ENCODE assay signal across 8 mouse cellular contexts in the genomic region with DNA sequence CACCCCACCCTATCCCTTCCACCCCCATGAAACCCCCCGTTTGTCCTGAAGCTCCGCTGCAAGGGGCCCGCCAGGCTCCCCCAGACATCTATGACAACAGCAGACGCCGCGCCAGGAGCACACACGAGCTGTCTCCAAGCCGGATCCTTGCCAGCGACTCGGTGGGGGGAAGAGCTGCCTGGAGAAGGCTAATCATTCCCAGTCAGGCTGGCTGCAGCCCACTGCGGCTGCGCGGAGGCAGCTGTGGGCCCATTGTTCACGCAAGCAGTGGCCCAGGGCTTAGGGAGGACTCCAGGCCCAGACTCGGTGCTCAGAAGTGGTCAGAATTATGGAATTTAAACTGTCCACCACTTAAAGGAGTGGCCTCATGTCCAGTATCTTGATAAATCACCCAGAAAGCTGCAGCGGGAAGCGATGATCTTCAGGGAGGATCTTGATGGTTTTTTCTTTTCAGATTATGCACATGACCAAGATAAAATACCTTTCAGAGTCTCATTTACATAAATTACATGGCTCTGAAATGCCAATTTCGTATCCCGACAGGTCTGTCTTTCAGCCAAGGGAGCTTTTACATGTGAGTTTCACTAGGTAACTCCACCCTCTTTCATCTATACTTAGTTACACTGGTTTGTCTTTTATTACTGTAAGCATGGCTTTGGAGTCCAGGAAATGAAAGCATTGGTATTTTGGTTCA.
DNase-seq lines count a peak whose midpoint lies in the region; ATAC-seq lines count a peak whose summit lies in the region.

No protein-coding gene starts in this region.

- peak; percentile 88 for DNase-seq in brain, embryonic 18.5 days (ENCODE audit: low read depth, low spot score)
- peak; percentile 86 for DNase-seq in forebrain, embryonic 10.5 days (ENCODE audit: extremely low spot score, low spot score)
- DNase-seq in testis, postnatal 10 days (ENCODE audit: low spot score) = peak; percentile 91
- no peak for DNase-seq in thymus, adult 18-20 months

- peaks cover 19% of the 10 kb centered on the region for H3K4me1 ChIP-seq in forebrain, embryonic 10.5 days
- H3K4me1 ChIP-seq in heart, embryonic 12.5 days (replicated peaks) = peaks cover 13% of the 10 kb centered on the region
- H3K4me1 ChIP-seq in kidney, embryonic 15.5 days = peaks cover 22% of the 10 kb centered on the region
- peaks cover 16% of the 10 kb centered on the region for H3K4me1 ChIP-seq in limb, embryonic 12.5 days (replicated peaks)
- peaks cover 9% of the 10 kb centered on the region for H3K4me1 ChIP-seq in midbrain, embryonic 16.5 days (ENCODE audit: control insufficient read depth, insufficient read depth, low read length)

- peak overlapping the region; percentile 69 for H3K4me2 ChIP-seq in heart, embryonic 12.5 days
- H3K4me2 ChIP-seq in kidney, embryonic 15.5 days = peak overlapping the region; percentile 60
- peak overlapping the region; percentile 63 for H3K4me2 ChIP-seq in limb, embryonic 12.5 days
- peak overlapping the region; percentile 70 for H3K4me2 ChIP-seq in midbrain, embryonic 16.5 days (ENCODE audit: low read length)

- peak overlapping the region; percentile 51 for H3K4me3 ChIP-seq in forebrain, embryonic 10.5 days
- H3K4me3 ChIP-seq in heart, embryonic 12.5 days = peak overlapping the region; percentile 40
- H3K4me3 ChIP-seq in kidney, embryonic 15.5 days (replicated peaks) = peak overlapping the region; percentile 37
- peak overlapping the region; percentile 37 for H3K4me3 ChIP-seq in limb, embryonic 12.5 days (replicated peaks)
- peak overlapping the region; percentile 40 for H3K4me3 ChIP-seq in midbrain, embryonic 16.5 days (ENCODE audit: low read depth, low read length)

- H3K9ac ChIP-seq in heart, embryonic 12.5 days = peak overlapping the region; percentile 53
- H3K9ac ChIP-seq in kidney, embryonic 15.5 days = peak overlapping the region; percentile 34
- peak overlapping the region; percentile 60 for H3K9ac ChIP-seq in limb, embryonic 12.5 days (replicated peaks)
- peak overlapping the region; percentile 74 for H3K9ac ChIP-seq in midbrain, embryonic 16.5 days (ENCODE audit: low read depth, low read length)

- no peaks in the 10 kb centered on the region for H3K36me3 ChIP-seq in forebrain, embryonic 10.5 days (replicated peaks)
- H3K36me3 ChIP-seq in heart, embryonic 12.5 days = no peaks in the 10 kb centered on the region
- no peaks in the 10 kb centered on the region for H3K36me3 ChIP-seq in kidney, embryonic 15.5 days
- H3K36me3 ChIP-seq in limb, embryonic 12.5 days = no peaks in the 10 kb centered on the region
- H3K36me3 ChIP-seq in midbrain, embryonic 16.5 days (ENCODE audit: control insufficient read depth, insufficient read depth, low read length) = no peaks in the 10 kb centered on the region

- 12% methylated on average over 19 of the region's 19 CpGs for WGBS in forebrain, embryonic 10.5 days
- 13% methylated on average over 19 of the region's 19 CpGs for WGBS in heart, embryonic 12.5 days
- 13% methylated on average over 19 of the region's 19 CpGs for WGBS in kidney, embryonic 15.5 days
- 11% methylated on average over 19 of the region's 19 CpGs for WGBS in limb, embryonic 12.5 days
- 5% methylated on average over 19 of the region's 19 CpGs for WGBS in midbrain, embryonic 16.5 days

- H3K9me3 ChIP-seq in forebrain, embryonic 10.5 days = no peaks in the 10 kb centered on the region
- 0 out of 2 replicates have a peak, but pooled peaks cover 3% of the 10 kb centered on the region for H3K9me3 ChIP-seq in heart, embryonic 12.5 days (replicated peaks)
- no peaks in the 10 kb centered on the region for H3K9me3 ChIP-seq in kidney, embryonic 15.5 days (replicated peaks)
- H3K9me3 ChIP-seq in limb, embryonic 12.5 days = 0 out of 2 replicates have a peak, but pooled peaks cover 5% of the 10 kb centered on the region
- H3K9me3 ChIP-seq in midbrain, embryonic 16.5 days (replicated peaks; ENCODE audit: control insufficient read depth, low read length, poor library complexity, severe bottlenecking) = no peaks in the 10 kb centered on the region

- ATAC-seq in heart, embryonic 12.5 days (ENCODE audit: insufficient number of reproducible peaks, low FRiP score) = peak; percentile 90
- ATAC-seq in kidney, embryonic 15.5 days (replicated peaks; ENCODE audit: low FRiP score) = peak; percentile 95
- ATAC-seq in limb, embryonic 12.5 days (ENCODE audit: insufficient number of reproducible peaks, insufficient read depth, low FRiP score, low TSS enrichment, low read depth) = peak; percentile 93
- ATAC-seq in midbrain, embryonic 16.5 days = peak; percentile 99

- H3K27ac ChIP-seq in forebrain, embryonic 10.5 days = peak overlapping the region; percentile 93
- peak overlapping the region; percentile 80 for H3K27ac ChIP-seq in heart, embryonic 12.5 days (ENCODE audit: poor library complexity, severe bottlenecking)
- H3K27ac ChIP-seq in kidney, embryonic 15.5 days = peak overlapping the region; percentile 92
- peak overlapping the region; percentile 95 for H3K27ac ChIP-seq in limb, embryonic 12.5 days
- peak overlapping the region; percentile 90 for H3K27ac ChIP-seq in midbrain, embryonic 16.5 days (ENCODE audit: low read length)

- no peaks in the 10 kb centered on the region for H3K27me3 ChIP-seq in forebrain, embryonic 10.5 days (ENCODE audit: poor library complexity, severe bottlenecking)
- no peaks in the 10 kb centered on the region for H3K27me3 ChIP-seq in heart, embryonic 12.5 days (replicated peaks)
- no peaks in the 10 kb centered on the region for H3K27me3 ChIP-seq in kidney, embryonic 15.5 days
- no peaks in the 10 kb centered on the region for H3K27me3 ChIP-seq in limb, embryonic 12.5 days
- H3K27me3 ChIP-seq in midbrain, embryonic 16.5 days (ENCODE audit: control insufficient read depth, insufficient read depth, low read depth, low read length) = no peaks in the 10 kb centered on the region

Comparison
In these comparisons a context has a peak if more than half of its experiments do, and no peak if none do; other contexts are left out.
1. DNase-seq: peak in brain, embryonic 18.5 days (single experiment), forebrain, embryonic 10.5 days (single experiment) and testis, postnatal 10 days (single experiment); none in thymus, adult 18-20 months (0 of 2).
2. Peak in every context shown above with its lines, with median percentiles within 50 percentile points of each other: H3K27ac ChIP-seq, H3K4me3 ChIP-seq, ATAC-seq, H3K4me2 ChIP-seq and H3K9ac ChIP-seq.